Mouse (Mus musculus) forebrain, embryonic 11.5 days (tissue): ENCODE measurements around the gene Prkcd. TPM values are rescaled to one million over a fixed set of nuclear protein-coding genes. Genes with fewer than 3 reads are reported as not detected.

Source experiments
- ATAC-seq: fragments of 200-750 bp; cut with Nextera tagmentation; replicated peaks from 2 replicates; pipeline ENCODE4 v1.8.0; 2017; ENCODE audit warnings: moderate TSS enrichment; ENCODE audit not compliant: low FRiP score
- DNase-seq: peaks from one replicate; pipeline ENCODE4 v3.0.0-alpha.2; 2017; ENCODE audit warnings: low spot score
- H3K27ac ChIP-seq: fragments of 300-500 bp; sonication (generic); 2 replicates; pipeline ENCODE4 v1.5.1; 2014; ENCODE audit warnings: low read depth, low read length
- H3K27me3 ChIP-seq: fragments of 300-500 bp; sonication (generic); 2 replicates; pipeline ENCODE4 v1.6.1; 2014; ENCODE audit warnings: mild to moderate bottlenecking, low read length, mixed read lengths; ENCODE audit not compliant: control insufficient read depth, insufficient read depth
- H3K36me3 ChIP-seq: fragments of 300-500 bp; sonication (generic); 2 replicates; pipeline ENCODE4 v1.6.1; 2014; ENCODE audit warnings: mild to moderate bottlenecking, low read length, moderate library complexity, mixed read lengths; ENCODE audit not compliant: control insufficient read depth, insufficient read depth
- H3K4me1 ChIP-seq: fragments of 300-500 bp; sonication (generic); replicated peaks from 2 replicates; pipeline ENCODE4 v1.6.1; 2014; ENCODE audit warnings: low read length, mixed read lengths; ENCODE audit not compliant: control insufficient read depth, insufficient read depth
- H3K4me2 ChIP-seq: fragments of 300-500 bp; sonication (generic); 2 replicates; pipeline ENCODE4 v1.6.1; 2014; ENCODE audit warnings: low read depth, mild to moderate bottlenecking, low read length, moderate library complexity, mixed read lengths; ENCODE audit not compliant: severe bottlenecking
- H3K4me3 ChIP-seq: fragments of 300-500 bp; sonication (generic); 2 replicates; pipeline ENCODE4 v1.5.1; 2014; ENCODE audit warnings: low read depth, low read length
- H3K9ac ChIP-seq: fragments of 300-500 bp; sonication (generic); 2 replicates; pipeline ENCODE4 v1.6.1; 2014; ENCODE audit warnings: low read length
- H3K9me3 ChIP-seq: fragments of 300-500 bp; sonication (generic); 2 replicates; pipeline ENCODE4 v1.6.1; 2016; ENCODE audit warnings: low read length, mixed read lengths; ENCODE audit not compliant: control insufficient read depth
- WGBS: fragments of 180-500 bp; shearing (Covaris S2); extraction: QIAGEN DNeasy Blood & Tissue Kit; methylation state at CpG from one replicate; pipeline ENCODE4 v1.1.7; 2014; 5-methylcytosine and 5-hydroxymethylcytosine counted together
- polyA plus RNA-seq: library from polyadenylated mRNA; unstranded; fragments of >200 nt; fragmentation: Nextera tagmentation; extraction: Ambion mirVana; gene quantifications from 2 replicates; pipeline ENCODE4 v1.2.1, GENCODE M21; 2014

Prkcd gene
- 26.2 and 26.8 TPM in 2 replicates for polyA plus RNA-seq

DNA sequence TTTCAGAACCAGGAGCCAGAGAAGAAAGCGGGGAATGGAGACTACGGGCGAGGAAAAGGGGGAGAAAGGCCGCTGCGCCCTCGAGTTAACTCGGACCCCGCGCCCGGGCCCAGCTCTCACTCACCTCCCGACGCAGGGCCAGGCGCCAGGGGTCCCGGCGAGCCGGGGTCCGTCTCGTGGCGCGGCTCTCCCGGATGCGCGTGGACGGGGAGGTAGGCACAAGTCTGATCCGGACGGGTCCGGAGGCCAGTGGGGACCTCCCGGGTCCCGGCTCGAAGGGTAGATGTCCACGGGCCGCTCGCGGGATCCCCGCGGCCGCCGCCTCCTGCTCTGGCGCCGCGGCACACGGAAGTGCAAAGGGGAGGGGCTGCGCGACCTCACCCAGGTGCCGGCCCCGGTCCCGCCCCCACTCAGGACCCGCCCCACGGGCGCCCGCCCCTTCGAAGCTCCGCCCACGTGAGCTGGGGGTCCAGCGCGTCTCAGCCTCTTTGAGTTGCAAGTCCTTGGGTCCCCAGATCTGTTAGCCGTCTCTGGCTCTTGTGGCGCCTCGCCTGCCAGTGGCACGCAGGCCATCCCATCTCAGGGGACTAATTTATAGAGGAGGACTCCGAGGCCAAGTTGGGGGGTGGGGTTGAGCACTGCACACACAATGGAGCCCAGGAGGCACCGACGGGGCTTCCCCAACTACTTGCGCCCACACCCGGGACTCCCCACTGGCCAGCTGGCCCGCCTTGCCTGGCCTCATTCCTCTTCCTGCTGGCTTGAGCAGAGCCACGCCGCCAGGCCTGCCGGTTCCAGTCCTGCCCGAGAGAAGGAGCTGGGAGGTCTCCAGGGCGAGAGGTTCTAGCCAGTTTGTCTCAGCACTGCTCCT, at the start of gene Prkcd:
Gene Prkcd, minus strand, starts transcription at position 355 of the 871 bp plus-strand sequence.
- H3K36me3 ChIP-seq, result no peaks in the 10 kb centered on the region
- no peak within 1 kb of the TSS for H3K27ac ChIP-seq
- ATAC-seq (peak; percentile 72), DNase-seq (peak; percentile 89)
- no peaks in the 10 kb centered on the region for H3K9me3 ChIP-seq
- peak within 1 kb of the TSS; percentile 68 for H3K4me2 ChIP-seq
- H3K4me3 ChIP-seq, result peak within 1 kb of the TSS; percentile 60
- WGBS, result under 1% methylated on average over 67 of the region's 71 CpGs
- H3K4me1 ChIP-seq, result peaks cover 15% of the 10 kb centered on the region
- peak within 1 kb of the TSS; percentile 65 for H3K9ac ChIP-seq
- peaks cover 6% of the 10 kb centered on the region; the same call in 1 of the 2 replicates for H3K27me3 ChIP-seq

DNA sequence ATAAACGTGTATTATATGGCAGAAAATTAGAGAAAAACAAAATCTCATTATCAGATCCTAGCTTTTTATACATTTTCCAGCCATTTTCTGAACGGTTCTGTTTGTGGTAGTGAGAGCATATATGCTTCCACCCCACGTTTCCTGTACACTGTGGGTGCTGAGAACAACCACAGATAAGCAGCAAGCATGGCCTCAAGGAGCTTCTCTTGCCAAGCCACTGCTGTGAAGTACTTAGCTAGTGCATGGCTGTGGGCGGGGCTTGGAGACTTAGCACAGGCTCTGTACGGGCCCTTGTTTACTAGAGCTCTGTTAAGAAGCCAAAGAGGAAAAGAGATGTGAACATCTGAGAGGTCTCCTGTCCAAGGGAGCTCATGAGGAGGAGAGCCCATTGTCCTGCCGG, 48.9 kb upstream of the Prkcd start:
- 65% methylated on average over 6 of the region's 6 CpGs for WGBS
- no peak overlapping the region for H3K9ac ChIP-seq
- H3K4me1 ChIP-seq, result no peaks in the 10 kb centered on the region
- ATAC-seq (no peak), DNase-seq (no peak)
- no peaks in the 10 kb centered on the region for H3K36me3 ChIP-seq
- no peaks in the 10 kb centered on the region for H3K27me3 ChIP-seq
- H3K9me3 ChIP-seq, result no peaks in the 10 kb centered on the region
- H3K4me3 ChIP-seq, result no peak overlapping the region
- H3K4me2 ChIP-seq, result no peak overlapping the region
- H3K27ac ChIP-seq, result no peak overlapping the region

DNA sequence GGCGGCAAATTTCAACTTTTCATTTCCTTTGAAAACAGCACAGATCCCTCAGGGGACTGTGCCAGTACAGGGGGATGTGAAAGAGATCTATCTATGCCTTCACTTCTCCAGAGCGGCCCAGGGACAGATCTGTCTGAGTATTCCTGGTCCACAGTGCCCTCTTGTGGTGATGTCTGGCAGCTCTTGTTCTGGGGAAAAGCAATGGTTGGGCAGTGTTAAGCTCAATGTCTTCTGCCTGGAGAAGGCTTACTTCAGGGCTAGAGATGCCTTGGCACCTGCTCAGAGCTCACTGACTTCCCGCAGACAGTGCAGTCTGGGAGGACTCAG, 45.9 kb upstream of the Prkcd start:
- Histone ChIP-seq H3K4me2 (no peak overlapping the region), H3K36me3 (no peaks in the 10 kb centered on the region), H3K4me1 (no peaks in the 10 kb centered on the region), H3K27me3 (no peaks in the 10 kb centered on the region), H3K4me3 (no peak overlapping the region), H3K9me3 (no peaks in the 10 kb centered on the region), H3K9ac (no peak overlapping the region), H3K27ac (no peak overlapping the region)
- ATAC-seq (peak; percentile 56; the same call in 1 of the 2 replicates), DNase-seq (peak; percentile 91)
- WGBS, result 8% methylated on average over 3 of the region's 3 CpGs

DNA sequence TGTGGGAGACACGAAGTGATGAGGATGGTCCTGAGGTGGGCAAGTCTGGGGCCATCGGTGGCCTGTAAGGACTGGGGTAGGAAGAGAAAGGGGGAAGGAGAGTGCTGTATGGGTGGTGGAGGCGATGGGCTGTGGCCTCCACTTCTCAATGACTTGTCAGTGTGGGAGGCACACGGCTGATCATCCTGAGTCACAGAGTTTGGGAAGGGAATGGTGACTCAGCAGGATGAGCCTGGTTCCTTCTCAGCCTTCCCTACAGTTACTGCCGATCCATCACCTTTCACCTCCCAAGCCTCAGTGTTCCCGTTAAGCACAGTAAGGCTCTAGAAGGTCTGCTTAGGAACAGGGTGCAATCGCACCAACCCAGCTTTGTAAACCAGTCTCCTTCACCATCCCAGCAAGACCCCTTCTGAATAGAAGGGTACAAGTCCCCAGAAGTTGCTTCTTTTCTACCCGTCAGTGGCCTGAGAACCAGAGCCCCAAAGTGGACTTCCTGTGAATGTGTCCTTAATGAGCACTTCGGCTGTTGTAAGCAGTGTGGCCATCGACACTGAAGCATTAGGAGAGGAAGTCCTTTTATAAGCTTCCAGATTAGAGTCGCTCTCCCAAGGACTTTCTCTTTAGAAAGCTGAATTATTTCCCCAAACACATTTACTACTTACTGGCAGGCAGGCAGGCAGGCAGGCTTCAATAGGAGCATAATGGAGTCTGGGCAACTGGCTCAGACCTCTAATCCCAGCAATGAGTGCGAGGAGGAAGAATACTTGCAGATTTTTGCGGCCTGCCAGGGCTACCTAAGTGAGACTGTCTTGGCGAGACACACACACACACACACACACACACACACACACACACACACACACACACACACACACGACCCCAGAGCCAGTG, 45.3 kb upstream of the Prkcd start:
- no peak overlapping the region for H3K4me3 ChIP-seq
- no peaks in the 10 kb centered on the region for H3K4me1 ChIP-seq
- no peaks in the 10 kb centered on the region for H3K27me3 ChIP-seq
- H3K36me3 ChIP-seq, result no peaks in the 10 kb centered on the region
- 80% methylated on average over 15 of the region's 15 CpGs for WGBS
- ATAC-seq (no peak), DNase-seq (no peak)
- H3K27ac ChIP-seq, result no peak overlapping the region
- H3K4me2 ChIP-seq, result no peak overlapping the region
- H3K9me3 ChIP-seq, result no peaks in the 10 kb centered on the region
- no peak overlapping the region for H3K9ac ChIP-seq

GRCm38 (mm10) chr14:30670161-30670560, 44.2 kb upstream of the Prkcd start:
- Histone ChIP-seq H3K27me3 (no peaks in the 10 kb centered on the region), H3K9ac (no peak overlapping the region), H3K36me3 (no peaks in the 10 kb centered on the region), H3K4me1 (no peaks in the 10 kb centered on the region), H3K9me3 (no peaks in the 10 kb centered on the region), H3K27ac (no peak overlapping the region), H3K4me3 (no peak overlapping the region), H3K4me2 (no peak overlapping the region)
- no peak for ATAC-seq
- no peak for DNase-seq
- WGBS, result 90% methylated on average over 6 of the region's 6 CpGs

DNA sequence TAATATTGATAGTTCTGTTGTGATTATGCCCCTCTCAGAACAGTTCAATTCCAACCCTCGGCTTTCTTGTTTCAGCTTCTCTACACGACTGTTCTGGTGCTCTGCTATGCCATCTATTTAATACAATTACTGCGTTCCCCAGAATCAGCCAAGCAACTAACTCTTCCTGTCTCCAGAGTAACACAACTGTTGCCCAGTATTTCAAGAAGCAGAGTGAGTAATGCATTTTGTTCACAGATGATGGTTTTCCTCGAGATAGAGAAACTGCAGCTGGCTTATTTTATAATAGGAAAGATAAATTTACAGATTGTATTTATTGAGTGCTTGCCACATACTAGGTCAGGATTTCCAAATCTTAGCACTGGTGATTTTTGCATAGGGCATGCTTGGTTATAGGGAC, 40.6 kb upstream of the Prkcd start:
- DNase-seq, result no peak
- no peak overlapping the region for H3K4me3 ChIP-seq
- ATAC-seq, result no peak

GRCm38 (mm10) chr14:30666061-30666460, 40.1 kb upstream of the Prkcd start:
- Histone ChIP-seq H3K36me3 (no peaks in the 10 kb centered on the region; the same call in 1 of the 2 replicates), H3K9ac (no peak overlapping the region), H3K9me3 (no peaks in the 10 kb centered on the region), H3K27ac (no peak overlapping the region), H3K4me1 (no peaks in the 10 kb centered on the region), H3K4me2 (no peak overlapping the region), H3K4me3 (no peak overlapping the region), H3K27me3 (no peaks in the 10 kb centered on the region)
- WGBS, result 76% methylated on average over 3 of the region's 3 CpGs
- DNase-seq, result no peak
- ATAC-seq, result no peak

More for the DNA sequence above, 40.6 kb upstream of the Prkcd start:
- no peaks in the 10 kb centered on the region for H3K9me3 ChIP-seq
- WGBS, result 87% methylated on average over 4 of the region's 4 CpGs
- H3K36me3 ChIP-seq, result no peaks in the 10 kb centered on the region; the same call in 1 of the 2 replicates
- H3K4me2 ChIP-seq, result no peak overlapping the region
- H3K9ac ChIP-seq, result no peak overlapping the region
- no peaks in the 10 kb centered on the region for H3K4me1 ChIP-seq
- H3K27ac ChIP-seq, result no peak overlapping the region
- no peaks in the 10 kb centered on the region for H3K27me3 ChIP-seq

- ATAC-seq (no peak), DNase-seq (no peak)
- no peak overlapping the region for H3K4me2 ChIP-seq
- no peak overlapping the region for H3K27ac ChIP-seq
- H3K4me1 ChIP-seq, result no peaks in the 10 kb centered on the region; the same call in 1 of the 2 replicates
- H3K36me3 ChIP-seq, result no peaks in the 10 kb centered on the region
- no peaks in the 10 kb centered on the region for H3K9me3 ChIP-seq
- 100% methylated on average over 1 of the region's 1 CpGs for WGBS
- no peak overlapping the region for H3K9ac ChIP-seq
- H3K27me3 ChIP-seq, result no peaks in the 10 kb centered on the region
- H3K4me3 ChIP-seq, result no peak overlapping the region
Measured at GRCm38 (mm10) chr14:30655531-30655930, 29.5 kb upstream of the Prkcd start.
